Mouse (Mus musculus) kidney, postnatal 10 days (tissue): Measurements from ENCODE around the gene Cdc27.

ENCODE experiments used
- DNase-seq: peaks from one replicate; pipeline ENCODE4 v3.0.0; 2021; ENCODE audit warnings: mixed read lengths

Cdc27 gene

GRCm38 (mm10) chr11:104469371-104469835 lies 81.0 kb downstream of the Cdc27 start:
- peak; percentile 95 for DNase-seq

GRCm38 (mm10) chr11:104468751-104469268 lies 81.6 kb downstream of the Cdc27 start, which contains the start of gene Kansl1:
Gene Kansl1 (minus strand): TSS chr11:104468861.
- DNase-seq = peak; percentile 67

- DNase-seq = no peak
Measured at GRCm38 (mm10) chr11:104467698-104468097, 82.7 kb downstream of the Cdc27 start.

DNA sequence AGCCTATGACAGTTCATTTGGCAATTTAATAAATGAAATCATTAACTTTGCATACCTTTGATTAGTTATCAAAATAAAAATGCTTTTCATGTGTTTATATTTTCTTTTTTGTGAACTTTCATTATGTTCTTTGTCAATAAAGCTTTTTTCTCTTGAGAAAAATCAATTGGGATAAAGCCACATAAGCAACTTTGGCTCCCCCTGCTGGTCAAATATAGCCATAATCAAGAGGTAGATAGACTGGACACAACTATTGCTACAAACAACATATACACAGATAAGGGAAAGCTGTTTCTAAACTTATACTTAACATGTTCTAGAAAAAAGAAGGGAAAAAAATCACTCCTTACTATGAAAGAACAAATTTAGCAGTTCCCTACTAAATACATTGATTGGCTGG lies 88.9 kb downstream of the Cdc27 start:
- DNase-seq = peak; percentile 77

DNA sequence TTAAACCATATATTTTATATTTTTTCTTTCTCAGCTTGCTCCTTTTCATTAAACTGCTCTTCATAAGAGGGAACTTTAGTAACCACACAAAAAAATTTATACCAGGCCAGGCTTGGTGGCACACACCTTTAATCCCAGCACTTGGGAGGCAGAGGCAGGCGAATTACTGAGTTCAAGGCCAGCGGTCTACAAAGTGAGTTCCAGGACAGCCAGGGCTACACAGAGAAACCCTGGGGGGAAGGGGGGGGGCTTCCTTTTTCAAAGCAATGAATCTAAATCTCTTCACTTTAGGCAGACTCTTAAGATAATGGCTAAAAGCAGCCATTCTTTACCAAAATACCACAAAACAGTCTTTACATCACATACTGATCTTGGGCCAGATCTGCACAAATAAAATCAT lies 90.7 kb downstream of the Cdc27 start:
- DNase-seq = no peak

- DNase-seq = no peak
Measured at GRCm38 (mm10) chr11:104458507-104458906, 91.9 kb downstream of the Cdc27 start.
